Mouse (Mus musculus) left cerebral cortex, adult 2 months (tissue): ENCODE data around the gene Xrcc6. TPM values are rescaled to one million over a fixed set of nuclear protein-coding genes. Genes with fewer than 3 reads are reported as not detected.

Experiments used
- DNase-seq, 2 experiments: peaks; one replicate each; pipeline ENCODE4 v3.0.0; 2021 to 2022; ENCODE audit warnings: low spot score in 2 of 2, mixed read lengths in 1 of 2; ENCODE audit errors: extremely low spot score in 1 of 2
- H3K27ac ChIP-seq: fragments of 200-600 bp; 2 replicates; pipeline ENCODE4 v1.8.1; 2022
- H3K4me3 ChIP-seq: fragments of 200-600 bp; 2 replicates; pipeline ENCODE4 v1.8.1; 2022
- CTCF ChIP-seq: fragments of 200-600 bp; IDR thresholded peaks from 2 replicates; pipeline ENCODE4 v1.8.1; 2022; ENCODE audit warnings: antibody characterized with exemption, mild to moderate bottlenecking, moderate library complexity
- intact Hi-C: fragments of 180-260 bp; cut with DNase I; formaldehyde crosslinking; loops from one replicate; pipeline ENCODE4 v1.15.1; 2025
- total RNA-seq, 2 experiments: library from RNA; stranded (reverse); gene quantifications; 2 replicates each; pipeline ENCODE4 v1.2.3; 2021

The Xrcc6 gene
- total RNA-seq, 2 experiments from 2014 or later = 22.5 to 29.7 TPM

- peak; percentile 90 for TF ChIP-seq CTCF
- no peak overlapping the region for H3K4me3 ChIP-seq
- DNase-seq = peak; percentile 74 to 76
These were observed 77.9 kb downstream of the Xrcc6 start for GRCm38 (mm10) chr15:82065511-82065910.

DNA sequence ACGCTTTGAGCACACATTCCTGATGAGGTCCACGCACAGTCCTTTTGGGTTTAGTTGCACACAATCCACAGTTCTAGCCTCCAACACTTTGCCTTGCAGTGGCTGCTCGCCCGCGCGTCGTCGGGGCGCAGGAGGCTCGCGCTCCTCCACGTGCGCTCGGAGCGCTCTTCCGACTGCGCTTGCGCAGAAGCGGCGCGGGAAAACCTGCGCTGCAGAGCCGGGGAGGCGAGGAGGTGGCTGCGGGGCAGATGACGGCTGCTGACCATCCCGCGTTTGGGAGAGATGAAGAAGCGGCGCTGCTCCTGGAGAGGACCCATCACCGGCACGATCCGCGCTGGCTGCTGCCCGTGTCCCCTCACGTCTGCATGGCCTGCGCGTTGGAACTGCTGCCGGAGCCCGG lies 82.3 kb downstream of the Xrcc6 start, which contains the start of gene Mei1:
Gene Mei1 (plus strand): TSS at position 99 of the 400 bp plus-strand sequence.
- no peak for TF ChIP-seq CTCF
- intact Hi-C loops = loop anchor here (5.0 kb wide), 1 partner anchor 37 kb away; no protein-coding TSS in a partner anchor
- no peak within 1 kb of the TSS for H3K4me3 ChIP-seq
- no peak for DNase-seq
- no peak within 1 kb of the TSS for H3K27ac ChIP-seq

More at GRCm38 (mm10) chr15:82065511-82065910, 77.9 kb downstream of the Xrcc6 start:
- intact Hi-C loops = loop anchor here (1.0 to 5.0 kb wide), 3 partner anchors 42 to 171 kb away; no protein-coding TSS in a partner anchor
- no peak overlapping the region for H3K27ac ChIP-seq

- Histone ChIP-seq H3K4me3 (no peak overlapping the region), H3K27ac (no peak overlapping the region)
- TF ChIP-seq CTCF = no peak
- DNase-seq = no peak
- intact Hi-C loops = no loop called here
These were observed 84.3 kb downstream of the Xrcc6 start for GRCm38 (mm10) chr15:82071816-82072469.

GRCm38 (mm10) chr15:82073490-82073889 lies 85.9 kb downstream of the Xrcc6 start:
- TF ChIP-seq CTCF = no peak
- H3K4me3 ChIP-seq = no peak overlapping the region
- H3K27ac ChIP-seq = no peak overlapping the region
- DNase-seq = no peak
- intact Hi-C loops = no loop called here

DNA sequence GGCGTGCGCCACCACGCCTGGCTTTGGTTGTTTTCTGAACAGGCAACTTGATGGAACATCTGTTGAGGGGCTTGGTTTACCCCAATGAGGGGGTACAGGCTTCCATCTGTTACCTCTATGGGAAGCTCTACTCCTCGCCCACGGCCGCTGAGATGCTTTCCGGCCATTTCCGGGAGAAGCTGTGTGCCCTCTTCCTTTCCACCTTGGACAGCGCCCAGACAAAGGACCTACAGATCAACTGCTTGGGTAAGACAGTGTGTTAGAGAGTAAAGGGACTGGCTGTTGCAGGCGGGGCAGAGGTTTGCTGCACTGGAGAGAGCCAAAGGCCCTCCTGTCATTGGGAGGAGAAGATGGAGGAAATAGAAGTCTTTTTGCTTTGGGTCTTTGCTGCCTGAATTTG lies 92.2 kb downstream of the Xrcc6 start:
- Histone ChIP-seq H3K27ac (no peak overlapping the region), H3K4me3 (no peak overlapping the region)
- no peak for TF ChIP-seq CTCF
- DNase-seq = no peak
- intact Hi-C loops = no loop called here

DNA sequence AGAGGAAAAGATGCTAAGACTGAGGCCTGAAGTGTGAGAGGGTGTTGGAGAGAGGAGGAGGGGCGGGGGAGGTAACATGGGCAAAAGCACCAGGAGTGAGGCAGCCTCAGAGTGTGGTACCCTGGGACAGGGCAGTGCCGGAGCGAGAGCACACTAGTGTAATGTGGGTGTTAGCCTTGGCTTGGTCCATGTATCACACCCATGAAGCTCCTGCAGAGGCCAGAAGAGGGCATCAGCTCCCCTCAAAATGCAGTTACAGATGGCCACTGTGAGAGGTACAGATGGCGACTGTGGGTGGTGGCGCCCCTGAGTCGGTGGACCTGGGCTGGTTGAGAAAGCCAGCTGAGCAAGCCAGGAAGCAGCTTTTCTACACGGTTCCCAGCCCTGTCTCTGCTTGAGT lies 93.5 kb downstream of the Xrcc6 start:
- intact Hi-C loops = no loop called here
- TF ChIP-seq CTCF = peak; percentile 52
- DNase-seq = peak; percentile 57 to 76
- H3K4me3 ChIP-seq = no peak overlapping the region
- H3K27ac ChIP-seq = peak overlapping the region; percentile 61; the same call in 1 of the 2 replicates

GRCm38 (mm10) chr15:82085606-82086005 lies 98.0 kb downstream of the Xrcc6 start:
- TF ChIP-seq CTCF = no peak
- peak; percentile 21 to 49 for DNase-seq
- peak overlapping the region; percentile 94 for H3K27ac ChIP-seq
- no peak overlapping the region for H3K4me3 ChIP-seq
- intact Hi-C loops = loop anchor here (1.0 to 2.0 kb wide), 2 partner anchors 22 to 53 kb away; no protein-coding TSS in a partner anchor

DNA sequence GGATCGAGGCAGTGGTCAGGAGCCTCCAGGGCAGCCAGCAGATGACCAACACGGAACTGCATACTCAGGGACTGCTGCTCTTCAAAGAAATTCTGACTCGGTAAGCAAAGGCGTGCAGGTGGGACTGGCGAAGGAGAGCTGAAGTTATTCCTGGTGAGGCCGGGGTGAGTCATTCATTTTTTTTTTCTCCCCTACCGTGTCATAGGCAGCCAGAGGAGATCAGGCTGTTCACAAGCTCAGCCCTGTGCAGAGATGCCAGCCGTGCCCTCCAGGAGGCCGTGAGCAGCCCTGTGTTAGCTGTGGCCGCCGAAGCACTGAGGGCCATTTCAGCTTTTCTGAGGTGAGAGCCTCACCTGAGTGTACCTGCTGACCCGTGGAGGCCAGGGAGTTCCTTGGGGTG lies 98.5 kb downstream of the Xrcc6 start:
- intact Hi-C loops = loop anchor here (1.0 to 2.0 kb wide), 2 partner anchors 21 to 53 kb away; no protein-coding TSS in a partner anchor
- Histone ChIP-seq H3K27ac (peak overlapping the region; percentile 94), H3K4me3 (0 out of 2 replicates have a peak overlapping the region, but pooled peaks have one; percentile 21)
- TF ChIP-seq CTCF = peak; percentile 18
- DNase-seq = peak; percentile 33 to 52

DNA sequence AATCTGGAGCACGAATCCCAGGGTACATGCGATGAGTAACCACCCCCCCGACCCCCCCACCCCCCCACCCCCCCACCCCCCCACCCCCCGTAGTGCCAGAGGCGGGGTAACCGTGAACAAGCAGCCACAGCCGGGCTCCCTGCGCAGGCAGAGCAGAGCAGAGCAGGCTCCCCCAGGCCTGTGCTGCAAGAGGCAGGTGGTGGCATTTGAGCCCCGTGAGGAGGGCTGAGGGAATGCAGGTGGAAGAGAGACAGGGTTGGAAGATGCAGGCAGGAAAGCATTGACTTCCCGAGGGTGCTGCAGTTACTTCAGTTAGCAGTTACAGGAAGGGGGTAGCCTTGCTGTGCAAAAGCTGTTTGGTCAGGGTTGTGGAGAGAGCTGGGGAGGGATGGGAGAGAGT lies 99.6 kb downstream of the Xrcc6 start:
- Histone ChIP-seq H3K4me3 (no peak overlapping the region), H3K27ac (peak overlapping the region; percentile 72)
- DNase-seq = peak; percentile 46 to 48
- peak; percentile 18 for TF ChIP-seq CTCF
- intact Hi-C loops = loop anchor here (2.0 kb wide), 1 partner anchor 52 kb away; no protein-coding TSS in a partner anchor

Other genes with a start within 250 kb of the Xrcc6 start
- 100 to 1,000 TPM; 160 to 179 TPM for gene Zc3h7b, start 242.8 kb upstream of the Xrcc6 start, total RNA-seq
- 100 to 1,000 TPM; 214 to 229 TPM for gene Rangap1, start 242.3 kb upstream of the Xrcc6 start, total RNA-seq
- gene Tef, start 185.4 kb upstream of the Xrcc6 start, total RNA-seq = 100 to 1,000 TPM; 220 to 228 TPM
- 10 to 100 TPM; 34.8 to 41.4 TPM for gene Tob2, start 129.0 kb upstream of the Xrcc6 start, total RNA-seq
- 10 to 100 TPM; 31.1 to 32.8 TPM for gene Phf5a, start 115.9 kb upstream of the Xrcc6 start, total RNA-seq
- 100 to 1,000 TPM; 420 to 427 TPM for gene Aco2, start 115.5 kb upstream of the Xrcc6 start, total RNA-seq
- gene Polr3h, start 61.6 kb upstream of the Xrcc6 start, total RNA-seq = 10 to 100 TPM; 50.1 to 56.8 TPM
- 10 to 100 TPM; 91.2 to 97.6 TPM for gene Csdc2, start 51.1 kb upstream of the Xrcc6 start, total RNA-seq
- 100 to 1,000 TPM; 199 to 206 TPM for gene Pmm1, start 26.9 kb upstream of the Xrcc6 start, total RNA-seq
- gene 1700029P11Rik, start 7.3 kb upstream of the Xrcc6 start, total RNA-seq = not detected
- gene Desi1, start 46.0 kb downstream of the Xrcc6 start, total RNA-seq = 10 to 100 TPM; 88.0 to 95.6 TPM
- gene Snu13, start 59.8 kb downstream of the Xrcc6 start, total RNA-seq = 100 to 1,000 TPM; 110 to 113 TPM
- gene 4930407I10Rik, start 71.3 kb downstream of the Xrcc6 start, total RNA-seq = not detected
- gene Mei1, start 82.2 kb downstream of the Xrcc6 start, total RNA-seq = 1 to 10 TPM; 4.0 to 4.5 TPM
- gene Ccdc134, start 140.1 kb downstream of the Xrcc6 start, total RNA-seq = 10 to 100 TPM; 11.2 to 18.3 TPM
- gene Srebf2, start 159.3 kb downstream of the Xrcc6 start, total RNA-seq = 100 to 1,000 TPM; 187 to 202 TPM
- 1 to 10 TPM; 2.1 to 2.7 TPM for gene Shisa8, start 225.0 kb downstream of the Xrcc6 start, total RNA-seq
- gene Tnfrsf13c, start 236.5 kb downstream of the Xrcc6 start, total RNA-seq = under 1 TPM; 0.29 to 0.47 TPM